13 mouse cellular contexts compared by ENCODE assay signal in genomic region chr4:154785282-154785987, GRCm38 (mm10). TPM values are rescaled to one million over a fixed set of nuclear protein-coding genes. Genes with fewer than 3 reads are reported as not detected.
A peak's percentile ranks its signal among the peaks of the same experiment; 100 is the strongest.
DNase-seq lines count a peak whose midpoint lies in the region; ATAC-seq lines count a peak whose summit lies in the region.
"Had no signal": no experiment of that assay in that cellular context is flagged by ENCODE, and none has a peak within 500 bp of the region (broad histone marks: within the 10 kb centered on the region; RNA-seq: fewer than 3 reads in every experiment).

No protein-coding gene starts in this region.

- H3K4me1 ChIP-seq in heart, embryonic 16.5 days (ENCODE audit: control insufficient read depth, insufficient read depth, low read length), result peaks cover 24% of the 10 kb centered on the region
- H3K4me1 ChIP-seq in kidney, embryonic 14.5 days (ENCODE audit: control insufficient read depth, insufficient read depth, low read length), result peaks cover 41% of the 10 kb centered on the region
- H3K4me1 ChIP-seq in midbrain, embryonic 13.5 days (replicated peaks), result peaks cover 7% of the 10 kb centered on the region; the same call in 1 of the 2 replicates
- H3K4me1 ChIP-seq: liver, embryonic 15.5 days had no signal

- 25% methylated on average over 8 of the region's 8 CpGs for WGBS in heart, embryonic 16.5 days
- WGBS in kidney, embryonic 14.5 days, result 28% methylated on average over 8 of the region's 8 CpGs
- WGBS in midbrain, embryonic 13.5 days, result 62% methylated on average over 8 of the region's 8 CpGs

- DNase-seq in heart, postnatal 25 days (ENCODE audit: low spot score), result no peak
- DNase-seq in embryo, embryonic 9.5 days (ENCODE audit: extremely low spot score), result peak; percentile 24
- DNase-seq in lung, postnatal 4 days, result peak; percentile 12 to 55
- no peak for DNase-seq in layer of hippocampus, adult 18-20 months (ENCODE audit: low spot score in 2 of 2)
- DNase-seq in cerebellum, adult 11 months, result no peak
- DNase-seq: forebrain, postnatal 0 days had no signal

- H3K4me3 ChIP-seq in heart, embryonic 16.5 days (ENCODE audit: low read length), result no peak overlapping the region
- H3K4me3 ChIP-seq in kidney, embryonic 14.5 days (ENCODE audit: low read length), result no peak overlapping the region
- no peak overlapping the region for H3K4me3 ChIP-seq in midbrain, embryonic 13.5 days (replicated peaks)
- H3K4me3 ChIP-seq: hindbrain, embryonic 15.5 days; liver, embryonic 15.5 days; myocyte had no signal

- H3K27ac ChIP-seq in heart, embryonic 16.5 days (ENCODE audit: low read length), result peak overlapping the region; percentile 38; the same call in 1 of the 2 replicates
- peak overlapping the region; percentile 52; the same call in 1 of the 2 replicates for H3K27ac ChIP-seq in kidney, embryonic 14.5 days (ENCODE audit: low read depth, low read length)
- no peak overlapping the region for H3K27ac ChIP-seq in midbrain, embryonic 13.5 days
- H3K27ac ChIP-seq: hindbrain, embryonic 15.5 days; liver, embryonic 15.5 days had no signal

- no peaks in the 10 kb centered on the region for H3K36me3 ChIP-seq in heart, embryonic 16.5 days (ENCODE audit: control insufficient read depth, insufficient read depth)
- H3K36me3 ChIP-seq in kidney, embryonic 14.5 days (ENCODE audit: control insufficient read depth, insufficient read depth, low read length), result no peaks in the 10 kb centered on the region
- H3K36me3 ChIP-seq in midbrain, embryonic 13.5 days, result no peaks in the 10 kb centered on the region
- H3K36me3 ChIP-seq: hindbrain, embryonic 15.5 days; liver, embryonic 15.5 days had no signal

- intact Hi-C loops in heart, postnatal 25 days (cut with DNase I), result no loop called here

- H3K9me3 ChIP-seq in heart, embryonic 16.5 days (replicated peaks; ENCODE audit: control insufficient read depth, low read length), result no peaks in the 10 kb centered on the region
- no peaks in the 10 kb centered on the region for H3K9me3 ChIP-seq in kidney, embryonic 14.5 days (ENCODE audit: control insufficient read depth, low read length)
- no peaks in the 10 kb centered on the region for H3K9me3 ChIP-seq in midbrain, embryonic 13.5 days
- H3K9me3 ChIP-seq: hindbrain, embryonic 15.5 days; liver, embryonic 15.5 days had no signal

- ATAC-seq in heart, embryonic 16.5 days (replicated peaks; ENCODE audit: extremely low read depth, insufficient read depth, low FRiP score), result peak; percentile 28
- ATAC-seq in kidney, embryonic 14.5 days (ENCODE audit: low FRiP score, low TSS enrichment), result peak; percentile 55
- no peak for ATAC-seq in midbrain, embryonic 13.5 days
- ATAC-seq: CD4-positive, CD25-positive, alpha-beta regulatory T cell, adult 4 months; forebrain, postnatal 0 days had no signal

- H3K9ac ChIP-seq in heart, embryonic 16.5 days (ENCODE audit: low read length), result no peak overlapping the region; the same call in 1 of the 2 replicates
- no peak overlapping the region; the same call in 1 of the 2 replicates for H3K9ac ChIP-seq in kidney, embryonic 14.5 days (ENCODE audit: low read depth, low read length)
- H3K9ac ChIP-seq in midbrain, embryonic 13.5 days (replicated peaks), result no peak overlapping the region
- H3K9ac ChIP-seq: forebrain, postnatal 0 days; hindbrain, embryonic 15.5 days; liver, embryonic 15.5 days had no signal

- no peaks in the 10 kb centered on the region for H3K27me3 ChIP-seq in heart, embryonic 16.5 days (ENCODE audit: control insufficient read depth, insufficient read depth, low read length)
- H3K27me3 ChIP-seq in kidney, embryonic 14.5 days (ENCODE audit: control insufficient read depth, insufficient read depth, low read length), result peaks cover 16% of the 10 kb centered on the region; the same call in 1 of the 2 replicates
- H3K27me3 ChIP-seq in midbrain, embryonic 13.5 days, result no peaks in the 10 kb centered on the region

- H3K4me2 ChIP-seq in heart, embryonic 16.5 days (ENCODE audit: low read depth, low read length), result no peak overlapping the region
- no peak overlapping the region for H3K4me2 ChIP-seq in kidney, embryonic 14.5 days (replicated peaks; ENCODE audit: low read depth, low read length)
- no peak overlapping the region for H3K4me2 ChIP-seq in midbrain, embryonic 13.5 days (replicated peaks)
- H3K4me2 ChIP-seq: hindbrain, embryonic 15.5 days; liver, embryonic 15.5 days had no signal

RNA-seq across cellular contexts. Expression of gene Ttc34, which starts 51.8 kb away (rescaled TPM):
- polyA plus RNA-seq in heart, embryonic 16.5 days (2015; fragmentation: Nextera tagmentation; extraction: Ambion mirVana), result 0.12 and 0.31 TPM in 2 replicates
- total RNA-seq in heart, postnatal 25 days (2021), result under 1 TPM in 1 of 2 experiments, not detected in 1; 0.17 TPM
- 0.24 and 0.31 TPM in 2 replicates for polyA plus RNA-seq in kidney, embryonic 14.5 days (2014; fragmentation: Nextera tagmentation; extraction: Ambion mirVana)
- 1 to 10 TPM; 3.1 to 3.3 TPM for total RNA-seq in layer of hippocampus, adult 18-20 months (2021)
- polyA plus RNA-seq in midbrain, embryonic 13.5 days (2015; fragmentation: Nextera tagmentation; extraction: Ambion mirVana), result 0.62 and 0.70 TPM in 2 replicates
- polyA plus RNA-seq: CD4-positive, CD25-positive, alpha-beta regulatory T cell, adult 4 months; liver, embryonic 15.5 days; myocyte had no signal

Comparison
In these comparisons a context has a peak if more than half of its experiments do, and no peak if none do; other contexts are left out.
1. DNase-seq: peak in embryo, embryonic 9.5 days (single experiment) and lung, postnatal 4 days (2 of 2); none in heart, postnatal 25 days (single experiment), layer of hippocampus, adult 18-20 months (0 of 2) and cerebellum, adult 11 months (single experiment).